Mouse (Mus musculus) WW6 (cell line): ENCODE data around the gene Mcf2l.

Experiments
- DNase-seq: peaks from one replicate; pipeline ENCODE4 v3.0.0-alpha.2; 2013; ENCODE audit warnings: low read depth, low spot score

Mcf2l gene

DNA sequence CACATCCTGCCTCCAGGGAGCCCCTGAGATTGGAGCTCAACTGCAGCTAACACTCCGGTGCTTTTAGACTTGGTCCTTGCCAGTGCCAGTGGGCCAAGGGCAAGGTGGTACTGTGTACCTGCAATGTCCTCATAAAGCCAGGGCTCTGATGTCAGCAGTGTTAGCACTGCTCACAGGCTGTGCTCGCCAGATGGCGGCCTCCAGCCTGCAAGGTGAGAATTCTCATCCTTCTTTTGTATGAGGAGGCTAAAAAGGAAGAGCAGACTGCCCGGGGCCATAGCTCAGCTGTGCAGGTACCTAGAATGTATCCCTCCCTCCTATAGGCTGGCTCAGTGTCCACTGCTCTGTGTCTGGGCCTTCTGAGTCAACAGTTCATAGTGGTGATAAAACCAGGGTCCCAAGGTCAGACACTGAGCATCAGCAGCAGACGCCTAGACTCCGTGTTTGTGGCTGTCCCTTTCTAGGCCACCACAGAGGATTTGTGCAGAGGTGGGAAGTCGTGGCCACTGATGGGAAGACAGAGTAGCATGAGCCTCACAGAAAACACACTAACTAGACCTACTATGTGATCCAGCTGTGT lies 77.5 kb downstream of the Mcf2l start:
- DNase-seq, result no peak

DNA sequence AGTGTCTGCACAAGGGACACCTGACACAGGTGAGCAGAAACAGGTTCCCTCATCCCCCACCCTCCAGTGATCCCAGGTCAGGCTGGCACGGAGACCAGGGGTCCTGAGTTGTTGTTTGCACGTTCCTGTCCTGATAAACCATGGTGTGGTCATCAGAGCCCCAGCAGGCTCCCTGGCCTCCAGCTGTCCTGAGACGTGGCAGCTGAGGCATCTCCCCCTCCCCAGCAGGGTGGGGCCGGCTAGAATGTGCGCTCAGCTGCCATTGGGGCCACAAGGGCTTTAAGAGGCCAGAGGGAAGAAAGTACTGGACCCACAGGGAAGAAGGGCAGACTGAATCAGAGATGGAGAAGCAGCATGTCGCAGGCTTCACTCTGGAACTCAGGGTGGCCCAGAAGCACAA lies 79.1 kb downstream of the Mcf2l start:
- DNase-seq, result no peak

- no peak for DNase-seq
These were observed 81.8 kb downstream of the Mcf2l start for GRCm38 (mm10) chr8:12955362-12955879.

DNA sequence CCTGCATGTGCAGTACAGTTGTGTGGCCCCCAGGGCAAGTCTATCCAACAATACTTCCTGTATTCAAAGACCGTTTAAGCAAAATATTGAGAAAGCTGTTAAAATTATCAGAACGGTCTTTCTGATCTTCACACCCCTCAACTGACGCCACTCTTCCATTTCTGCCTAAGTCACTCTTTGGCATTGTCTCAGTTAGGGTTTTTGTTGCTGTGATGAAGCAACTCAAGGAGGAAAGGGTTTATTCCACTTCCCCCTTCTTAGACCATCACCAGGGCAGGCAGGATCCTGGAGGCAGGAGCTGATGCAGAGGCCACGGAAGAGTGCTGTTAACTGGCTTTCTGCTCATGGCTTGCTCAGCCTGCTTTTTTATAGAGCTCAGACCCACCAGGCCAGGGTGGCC lies 82.3 kb downstream of the Mcf2l start:
- DNase-seq, result no peak

DNA sequence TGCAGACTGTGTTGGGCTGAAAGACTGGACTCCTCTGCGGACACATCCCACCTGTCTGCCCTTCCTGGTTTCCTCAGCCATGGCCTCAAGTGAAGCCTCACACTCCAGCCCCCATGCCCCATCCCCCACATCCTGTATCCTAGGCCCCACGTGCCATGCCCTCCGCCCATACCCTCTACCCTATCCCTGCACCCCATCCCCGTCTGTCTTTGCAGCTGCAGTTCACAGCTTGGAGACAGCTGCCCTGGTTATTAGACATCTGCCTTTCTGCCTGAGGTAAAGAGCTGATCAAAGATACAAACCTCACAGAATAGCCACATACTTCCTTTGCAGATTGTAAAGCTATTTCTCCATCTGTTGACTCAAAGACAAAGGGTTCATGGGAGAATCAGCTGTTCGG lies 83.3 kb downstream of the Mcf2l start:
- no peak for DNase-seq

GRCm38 (mm10) chr8:12957419-12957818 lies 83.8 kb downstream of the Mcf2l start:
- DNase-seq, result no peak

GRCm38 (mm10) chr8:12960609-12961008 lies 87.0 kb downstream of the Mcf2l start:
- DNase-seq, result no peak

DNA sequence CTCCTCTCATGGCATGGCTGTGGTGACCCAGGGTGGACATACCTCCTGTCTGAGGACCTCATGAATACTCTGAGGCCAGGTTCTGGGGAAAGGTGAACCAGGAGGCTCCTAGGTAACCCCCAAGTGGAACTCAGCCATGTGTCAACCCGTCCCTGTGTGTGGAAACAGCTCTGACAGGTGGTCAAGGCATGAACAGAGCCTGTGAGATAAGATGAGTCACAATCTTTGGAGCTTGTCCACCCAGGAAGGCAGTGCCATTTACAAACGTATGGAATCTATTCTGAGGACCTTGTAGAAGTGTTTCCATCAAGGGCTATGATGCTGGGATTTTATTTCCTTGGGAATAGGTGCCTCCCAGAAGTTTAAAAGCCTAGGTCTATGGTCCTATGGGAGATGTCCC lies 87.6 kb downstream of the Mcf2l start:
- no peak for DNase-seq

GRCm38 (mm10) chr8:12961821-12962534 lies 88.4 kb downstream of the Mcf2l start:
- no peak for DNase-seq

DNA sequence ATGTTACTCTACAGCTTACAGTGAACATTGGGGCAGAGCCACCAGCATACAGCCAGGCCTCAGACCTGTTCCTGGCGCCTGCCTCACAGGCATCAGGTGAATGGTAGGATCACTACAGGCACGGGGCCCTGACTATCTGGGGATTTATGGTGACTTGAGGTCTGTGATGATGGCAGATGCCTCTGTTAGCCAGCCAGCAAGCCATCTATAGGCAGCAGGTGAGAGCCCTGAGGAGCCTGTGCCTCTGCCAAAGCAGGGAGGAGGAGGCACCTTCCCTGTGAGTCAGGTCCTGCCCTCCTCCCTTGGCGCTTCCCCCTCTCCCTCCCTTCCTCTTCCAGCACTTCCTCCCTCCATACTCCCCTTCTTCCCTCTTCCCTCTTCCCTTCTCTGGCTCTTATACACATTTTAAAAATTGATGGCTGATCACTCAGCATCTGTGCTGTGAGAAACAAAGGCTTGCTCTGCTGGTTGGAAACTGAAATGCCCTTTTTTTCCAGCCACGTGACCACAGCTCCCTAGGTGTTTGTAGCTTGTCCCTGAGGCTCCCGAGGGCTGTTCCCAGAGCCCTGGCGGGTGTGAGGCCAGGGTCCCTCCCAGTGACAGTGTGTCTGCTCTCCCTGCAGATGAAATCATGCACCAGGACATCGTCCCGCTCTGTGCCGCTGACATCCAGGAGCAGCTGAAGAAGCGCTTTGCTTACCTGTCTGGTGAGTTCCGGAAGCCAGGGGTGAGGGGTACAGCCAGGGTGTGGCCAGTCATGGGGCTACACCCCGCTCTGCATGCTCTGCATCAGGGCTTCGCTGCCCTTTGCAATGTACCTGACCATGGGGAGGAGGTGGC lies 89.2 kb downstream of the Mcf2l start:
- no peak for DNase-seq

- DNase-seq, result no peak
These were observed 102.7 kb downstream of the Mcf2l start for GRCm38 (mm10) chr8:12976290-12976689.

DNA sequence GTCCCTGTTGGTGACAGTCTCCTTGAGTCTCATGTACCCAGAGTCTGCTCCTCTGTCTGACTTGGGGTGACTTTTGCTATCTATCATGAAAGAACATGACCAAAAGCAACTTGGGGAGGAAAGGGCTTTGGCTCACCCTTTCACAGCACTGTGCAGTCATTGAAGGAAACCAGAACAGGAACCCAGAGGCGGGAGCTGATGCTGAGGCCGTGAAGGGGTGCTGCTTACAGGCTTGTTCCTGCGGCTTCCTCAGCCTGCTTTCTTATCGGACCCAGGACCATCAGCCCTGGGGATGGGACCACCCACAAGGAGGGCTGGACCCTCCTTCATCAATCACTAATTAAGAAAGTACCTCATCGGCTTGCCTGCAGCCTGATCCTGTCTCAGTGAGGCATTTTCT lies 103.1 kb downstream of the Mcf2l start:
- DNase-seq, result no peak

GRCm38 (mm10) chr8:12977325-12977724 lies 103.7 kb downstream of the Mcf2l start:
- no peak for DNase-seq

GRCm38 (mm10) chr8:12978308-12978707 lies 104.7 kb downstream of the Mcf2l start:
- DNase-seq, result no peak

DNA sequence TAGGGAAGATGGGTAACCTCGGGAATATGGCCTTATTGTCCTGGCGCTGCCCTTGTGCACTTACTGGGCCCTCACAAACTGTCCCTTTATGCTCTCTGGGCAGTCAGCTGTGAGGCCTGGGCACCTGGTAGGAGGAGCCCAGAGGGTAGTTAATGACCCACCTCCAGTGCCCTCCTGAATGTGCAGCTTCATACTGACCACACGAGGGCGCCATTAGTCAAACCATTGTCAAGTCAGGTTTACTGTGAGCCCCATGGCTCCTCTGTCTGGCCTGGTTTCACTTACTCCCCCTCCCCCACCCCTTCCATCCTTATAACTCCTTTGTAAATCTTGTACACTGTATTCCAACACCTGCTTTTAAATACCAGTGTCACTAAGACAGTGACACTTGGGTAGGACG lies 105.1 kb downstream of the Mcf2l start:
- DNase-seq, result peak; percentile 54

- DNase-seq, result no peak
These were observed 110.3 kb downstream of the Mcf2l start for GRCm38 (mm10) chr8:12983681-12984467.

DNA sequence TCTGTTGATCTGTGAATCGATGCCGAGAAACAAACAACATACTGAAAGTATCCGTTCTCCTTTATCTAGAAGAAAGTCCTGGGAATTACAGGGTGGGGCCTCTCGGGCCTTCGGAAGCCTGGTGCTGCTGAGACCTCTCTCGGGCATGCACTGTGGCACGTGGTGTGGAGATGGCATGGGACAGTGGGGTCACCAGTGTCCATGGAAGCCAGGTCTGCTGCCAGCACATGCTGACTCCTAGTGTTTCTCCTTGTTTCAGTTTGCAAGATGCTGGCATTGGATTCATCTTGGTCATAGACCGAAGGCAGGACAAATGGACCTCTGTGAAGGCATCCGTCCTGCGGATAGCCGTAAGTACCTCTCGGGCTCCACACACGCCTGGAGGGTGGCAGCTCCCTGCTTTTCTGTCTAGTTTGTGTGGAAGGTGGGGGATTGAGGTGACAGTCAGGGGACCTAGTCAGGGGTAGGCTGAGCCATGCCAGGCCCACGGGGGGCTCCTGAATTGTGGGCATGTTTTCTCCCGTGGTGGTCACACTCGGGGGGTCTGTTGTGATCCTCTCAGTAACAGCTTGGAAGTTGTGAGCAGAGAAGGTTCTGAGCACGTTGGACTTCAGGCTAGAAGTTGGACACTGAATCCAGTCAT lies 111.1 kb downstream of the Mcf2l start:
- DNase-seq, result no peak

DNA sequence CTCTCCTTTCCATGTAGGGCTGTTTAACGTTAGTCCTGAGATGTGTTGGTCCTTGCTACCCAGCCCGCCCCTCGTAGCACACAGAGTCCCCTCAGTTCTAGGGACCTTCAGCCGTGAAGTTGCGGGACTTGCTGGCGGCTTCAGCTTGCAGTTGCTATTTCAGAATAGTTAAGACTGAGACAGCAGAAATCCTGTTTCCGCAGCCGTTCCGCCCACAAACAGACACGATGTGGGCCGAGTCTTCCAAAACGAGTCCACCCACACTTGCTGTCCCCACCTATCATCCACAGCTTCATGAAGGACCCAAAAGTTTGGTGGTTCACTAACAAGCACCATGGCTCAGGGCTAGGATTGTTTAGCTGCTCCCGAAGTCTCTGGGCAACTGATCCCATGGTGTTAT lies 111.7 kb downstream of the Mcf2l start:
- DNase-seq, result no peak

DNA sequence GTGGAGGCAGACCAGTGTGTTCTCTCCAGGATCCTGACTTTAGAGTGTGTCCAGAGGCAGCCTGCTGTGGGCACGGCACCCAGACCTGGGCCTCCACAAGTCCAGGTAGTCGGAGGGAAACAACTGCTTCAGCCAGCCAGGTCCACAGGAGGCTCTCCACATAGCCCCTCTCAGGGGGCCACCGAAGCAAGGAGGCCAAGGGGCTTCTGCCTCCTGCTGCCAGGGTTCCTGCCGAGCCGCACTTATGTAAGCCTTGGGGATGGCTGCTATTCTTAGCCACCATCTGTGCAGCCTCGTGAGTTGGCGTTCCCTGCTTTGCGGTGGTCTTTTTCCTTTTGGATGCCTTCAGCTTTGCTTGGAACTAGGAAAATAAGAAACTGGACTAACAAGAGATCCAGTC lies 114.0 kb downstream of the Mcf2l start:
- DNase-seq, result no peak

DNA sequence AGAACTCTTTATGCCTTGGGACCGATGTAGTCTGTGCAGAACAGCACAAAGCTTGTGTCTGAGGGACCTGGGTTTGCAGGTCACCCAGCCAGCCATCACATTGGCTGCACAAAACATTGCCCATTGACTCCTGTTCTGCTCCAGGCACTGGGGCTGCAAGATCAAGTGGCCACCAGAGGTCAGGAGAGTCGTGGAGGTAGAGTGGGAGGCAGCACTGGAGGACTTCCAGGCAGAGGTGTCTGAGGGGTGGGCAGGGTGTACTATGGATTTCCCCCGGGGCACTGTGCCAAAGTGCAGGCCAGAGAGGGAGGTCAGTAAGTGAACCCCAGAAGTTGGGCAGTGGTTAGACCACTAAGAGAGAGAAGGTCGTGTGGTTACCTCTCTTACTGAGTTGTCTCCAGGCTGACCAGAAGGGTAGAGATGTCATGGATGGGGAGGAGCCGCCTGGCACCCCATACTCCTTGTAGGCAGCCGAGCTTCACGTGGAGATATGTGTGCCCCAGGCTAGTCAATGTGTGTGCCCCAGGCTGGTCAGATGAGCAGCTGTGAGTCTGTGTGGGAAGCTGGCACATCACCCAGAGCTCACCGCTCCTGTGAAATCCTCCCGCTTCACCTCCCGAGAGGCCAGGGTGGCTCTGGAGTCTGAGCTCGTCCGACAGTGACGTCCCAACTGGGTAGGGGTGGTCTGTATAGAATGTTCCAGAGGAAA lies 115.3 kb downstream of the Mcf2l start:
- no peak for DNase-seq

DNA sequence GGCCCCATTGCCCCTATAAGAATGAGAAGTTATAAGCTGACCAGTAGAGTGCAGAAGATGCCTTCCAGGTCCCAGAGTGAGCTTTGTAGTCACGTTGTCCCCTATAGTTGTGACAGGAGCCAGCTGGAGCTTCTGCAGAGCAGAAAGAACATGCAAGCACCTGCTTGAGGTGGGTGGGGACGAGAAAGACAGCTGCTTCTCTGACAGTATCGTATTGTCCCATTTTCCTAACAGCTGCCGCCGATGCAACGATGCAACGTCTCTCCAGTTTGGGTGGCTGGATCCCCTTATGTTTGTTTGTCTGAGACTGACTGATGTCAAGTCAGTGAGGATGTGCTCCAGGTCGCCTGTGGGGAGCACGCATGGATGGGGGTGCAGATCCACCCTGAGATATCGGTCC lies 117.8 kb downstream of the Mcf2l start:
- DNase-seq, result no peak
